Mouse (Mus musculus) heart, embryonic 10.5 days (tissue): ENCODE data around the gene Eya2. TPM values are rescaled to one million over a fixed set of nuclear protein-coding genes. Genes with fewer than 3 reads are reported as not detected.

Experiments
- DNase-seq: peaks from one replicate; pipeline ENCODE4 v3.0.0-alpha.2; 2017; ENCODE audit warnings: low spot score
- H3K27ac ChIP-seq: fragments of 300-500 bp; sonication (generic); 2 replicates; pipeline ENCODE4 v1.5.1; 2016; ENCODE audit warnings: mild to moderate bottlenecking
- H3K27me3 ChIP-seq: fragments of 300-500 bp; sonication (generic); 2 replicates; pipeline ENCODE4 v1.6.1; 2016; ENCODE audit warnings: mild to moderate bottlenecking; ENCODE audit not compliant: poor library complexity, insufficient read depth, severe bottlenecking
- H3K36me3 ChIP-seq: fragments of 300-500 bp; sonication (generic); 2 replicates; pipeline ENCODE4 v1.6.1; 2016; ENCODE audit warnings: mild to moderate bottlenecking, moderate library complexity
- H3K4me1 ChIP-seq: fragments of 300-500 bp; sonication (generic); 2 replicates; pipeline ENCODE4 v1.6.1; 2016; ENCODE audit warnings: mild to moderate bottlenecking
- H3K4me3 ChIP-seq: fragments of 300-500 bp; sonication (generic); 2 replicates; pipeline ENCODE4 v1.5.1; 2016; ENCODE audit warnings: mild to moderate bottlenecking, moderate library complexity
- H3K9me3 ChIP-seq: fragments of 300-500 bp; sonication (generic); 2 replicates; pipeline ENCODE4 v1.6.1; 2016; ENCODE audit warnings: mild to moderate bottlenecking, moderate library complexity
- WGBS: fragments of 180-500 bp; shearing (Covaris S2); methylation state at CpG from one replicate; pipeline ENCODE4 v1.1.7; 2016; 5-methylcytosine and 5-hydroxymethylcytosine counted together
- polyA plus RNA-seq: library from polyadenylated mRNA; unstranded; fragments of >200 nt; fragmentation: Nextera tagmentation; extraction: Ambion mirVana; gene quantifications from 2 replicates; pipeline ENCODE4 v1.2.1, GENCODE M21; 2016

Eya2 gene
- polyA plus RNA-seq, 1 experiment from 2014 or later: 1.7 TPM

- peaks cover 5% of the 10 kb centered on the region; the same call in 1 of the 2 replicates for H3K4me1 ChIP-seq
- H3K36me3 ChIP-seq: no peaks in the 10 kb centered on the region
- H3K27ac ChIP-seq: no peak overlapping the region
- H3K4me3 ChIP-seq: no peak overlapping the region
- WGBS: 47% methylated on average over 9 of the region's 9 CpGs
- peaks cover 18% of the 10 kb centered on the region for H3K27me3 ChIP-seq
- DNase-seq: no peak
- H3K9me3 ChIP-seq: no peaks in the 10 kb centered on the region
Observed at GRCm38 (mm10) chr2:165703033-165703805, 108.4 kb downstream of the Eya2 start.

GRCm38 (mm10) chr2:165708266-165708665 is 113.4 kb downstream of the Eya2 start:
- Histone ChIP-seq H3K9me3 (no peaks in the 10 kb centered on the region), H3K4me3 (no peak overlapping the region), H3K27me3 (0 out of 2 replicates have a peak, but pooled peaks cover 9% of the 10 kb centered on the region), H3K4me1 (no peaks in the 10 kb centered on the region), H3K36me3 (no peaks in the 10 kb centered on the region), H3K27ac (no peak overlapping the region)
- no peak for DNase-seq
- 49% methylated on average over 9 of the region's 9 CpGs for WGBS

- H3K9me3 ChIP-seq: no peaks in the 10 kb centered on the region
- 73% methylated on average over 6 of the region's 6 CpGs for WGBS
- H3K36me3 ChIP-seq: no peaks in the 10 kb centered on the region
- DNase-seq: no peak
- H3K27ac ChIP-seq: no peak overlapping the region
- H3K4me1 ChIP-seq: no peaks in the 10 kb centered on the region
- H3K4me3 ChIP-seq: no peak overlapping the region
- H3K27me3 ChIP-seq: peaks cover 13% of the 10 kb centered on the region; the same call in 1 of the 2 replicates
Observed at GRCm38 (mm10) chr2:165716688-165717087, 121.9 kb downstream of the Eya2 start.

GRCm38 (mm10) chr2:165717182-165718176 is 122.6 kb downstream of the Eya2 start:
- H3K27me3 ChIP-seq: peaks cover 9% of the 10 kb centered on the region; the same call in 1 of the 2 replicates
- no peaks in the 10 kb centered on the region for H3K4me1 ChIP-seq
- no peaks in the 10 kb centered on the region for H3K36me3 ChIP-seq
- no peaks in the 10 kb centered on the region for H3K9me3 ChIP-seq
- no peak for DNase-seq
- H3K27ac ChIP-seq: no peak overlapping the region
- WGBS: 65% methylated on average over 23 of the region's 23 CpGs
- no peak overlapping the region for H3K4me3 ChIP-seq

GRCm38 (mm10) chr2:165719382-165719781 is 124.5 kb downstream of the Eya2 start:
- no peak for DNase-seq
- Histone ChIP-seq H3K27ac (no peak overlapping the region), H3K4me3 (no peak overlapping the region), H3K36me3 (no peaks in the 10 kb centered on the region), H3K27me3 (peaks cover 4% of the 10 kb centered on the region; the same call in 1 of the 2 replicates), H3K9me3 (no peaks in the 10 kb centered on the region), H3K4me1 (no peaks in the 10 kb centered on the region)
- 74% methylated on average over 8 of the region's 8 CpGs for WGBS

GRCm38 (mm10) chr2:165721941-165722340 is 127.1 kb downstream of the Eya2 start:
- H3K9me3 ChIP-seq: no peaks in the 10 kb centered on the region
- DNase-seq: no peak
- no peaks in the 10 kb centered on the region for H3K36me3 ChIP-seq
- no peak overlapping the region for H3K27ac ChIP-seq
- H3K27me3 ChIP-seq: peaks cover 18% of the 10 kb centered on the region
- H3K4me1 ChIP-seq: no peaks in the 10 kb centered on the region
- no peak overlapping the region for H3K4me3 ChIP-seq
- WGBS: 80% methylated on average over 5 of the region's 5 CpGs

GRCm38 (mm10) chr2:165732552-165733238 is 137.9 kb downstream of the Eya2 start:
- Histone ChIP-seq H3K27ac (no peak overlapping the region), H3K4me1 (peaks cover 10% of the 10 kb centered on the region), H3K36me3 (no peaks in the 10 kb centered on the region), H3K9me3 (no peaks in the 10 kb centered on the region), H3K4me3 (no peak overlapping the region), H3K27me3 (peaks cover 27% of the 10 kb centered on the region)
- DNase-seq: no peak
- WGBS: 78% methylated on average over 18 of the region's 18 CpGs

- Histone ChIP-seq H3K4me1 (peaks cover 8% of the 10 kb centered on the region), H3K27me3 (peaks cover 23% of the 10 kb centered on the region), H3K36me3 (no peaks in the 10 kb centered on the region), H3K4me3 (no peak overlapping the region), H3K9me3 (no peaks in the 10 kb centered on the region), H3K27ac (no peak overlapping the region)
- WGBS: 78% methylated on average over 8 of the region's 8 CpGs
- DNase-seq: no peak
Observed at GRCm38 (mm10) chr2:165733701-165734100, 138.9 kb downstream of the Eya2 start.

- no peaks in the 10 kb centered on the region for H3K36me3 ChIP-seq
- H3K4me1 ChIP-seq: peaks cover 8% of the 10 kb centered on the region
- DNase-seq: no peak
- peaks cover 15% of the 10 kb centered on the region for H3K27me3 ChIP-seq
- H3K27ac ChIP-seq: no peak overlapping the region
- WGBS: 28% methylated on average over 2 of the region's 2 CpGs
- H3K9me3 ChIP-seq: no peaks in the 10 kb centered on the region
- H3K4me3 ChIP-seq: no peak overlapping the region
Observed at GRCm38 (mm10) chr2:165736297-165736696, 141.5 kb downstream of the Eya2 start.

GRCm38 (mm10) chr2:165740381-165740780 is 145.5 kb downstream of the Eya2 start:
- Histone ChIP-seq H3K9me3 (no peaks in the 10 kb centered on the region), H3K36me3 (no peaks in the 10 kb centered on the region), H3K27ac (no peak overlapping the region), H3K4me3 (no peak overlapping the region), H3K27me3 (peaks cover 17% of the 10 kb centered on the region), H3K4me1 (peaks cover 10% of the 10 kb centered on the region)
- 42% methylated on average over 5 of the region's 5 CpGs for WGBS
- no peak for DNase-seq

GRCm38 (mm10) chr2:165740982-165741381 is 146.2 kb downstream of the Eya2 start:
- no peak for DNase-seq
- Histone ChIP-seq H3K9me3 (no peaks in the 10 kb centered on the region), H3K4me1 (peaks cover 10% of the 10 kb centered on the region), H3K27ac (no peak overlapping the region), H3K4me3 (no peak overlapping the region), H3K27me3 (peaks cover 21% of the 10 kb centered on the region), H3K36me3 (no peaks in the 10 kb centered on the region)
- WGBS: 8% methylated on average over 9 of the region's 9 CpGs

GRCm38 (mm10) chr2:165741526-165742050 is 146.8 kb downstream of the Eya2 start:
- Histone ChIP-seq H3K4me3 (0 out of 2 replicates have a peak overlapping the region, but pooled peaks have one; percentile 2), H3K4me1 (peaks cover 10% of the 10 kb centered on the region), H3K36me3 (no peaks in the 10 kb centered on the region), H3K9me3 (no peaks in the 10 kb centered on the region), H3K27me3 (peaks cover 21% of the 10 kb centered on the region), H3K27ac (no peak overlapping the region; the same call in 1 of the 2 replicates)
- no peak for DNase-seq
- WGBS: 18% methylated on average over 11 of the region's 11 CpGs
